Mouse (Mus musculus) G1E-ER4 (cell line): ENCODE results near the gene Pgbd5. TPM values are rescaled to one million over a fixed set of nuclear protein-coding genes. Genes with fewer than 3 reads are reported as not detected.

ENCODE experiments used
- GATA1 ChIP-seq: IDR thresholded peaks from one replicate; pipeline ENCODE4 v1.8.0; 2012; ENCODE audit warnings: low read length, inconsistent platforms
- polyA plus RNA-seq: library from polyadenylated mRNA; stranded (reverse); fragments of >175 nt; gene quantifications from 2 replicates; pipeline ENCODE4 v1.2.3, GENCODE M21; 2012

The Pgbd5 gene
- polyA plus RNA-seq, 1 experiment, result not detected

DNA sequence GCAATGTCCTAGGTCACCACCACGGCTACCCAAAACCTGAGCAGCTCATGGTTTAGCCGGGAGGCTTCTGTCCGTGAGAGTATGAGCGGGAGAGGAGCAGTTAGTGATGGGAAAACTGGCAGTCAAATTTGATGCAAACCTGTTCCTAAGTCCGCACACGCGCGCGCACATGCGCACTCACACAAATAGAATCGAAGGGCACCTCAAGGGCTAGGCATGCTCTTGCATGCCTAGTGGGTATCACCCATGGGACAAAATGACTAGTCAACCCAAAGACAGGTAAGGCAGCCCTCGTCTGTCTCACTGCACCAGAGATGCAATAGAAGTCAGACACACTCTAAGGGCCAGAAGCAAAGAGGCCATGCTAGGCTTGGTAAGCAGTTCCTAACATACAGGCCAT lies 63.1 kb downstream of the Pgbd5 start:
- no peak for TF ChIP-seq GATA1

- TF ChIP-seq GATA1, result no peak
Observed at GRCm38 (mm10) chr8:124375727-124376126, 63.7 kb downstream of the Pgbd5 start.

- no peak for TF ChIP-seq GATA1
Observed at GRCm38 (mm10) chr8:124375168-124375567, 64.3 kb downstream of the Pgbd5 start.

- no peak for TF ChIP-seq GATA1
Observed at GRCm38 (mm10) chr8:124373753-124374152, 65.7 kb downstream of the Pgbd5 start.

GRCm38 (mm10) chr8:124371410-124372123 lies 67.9 kb downstream of the Pgbd5 start:
- TF ChIP-seq GATA1, result no peak

GRCm38 (mm10) chr8:124370422-124371183 lies 68.9 kb downstream of the Pgbd5 start:
- TF ChIP-seq GATA1, result no peak

- TF ChIP-seq GATA1, result no peak
Observed at GRCm38 (mm10) chr8:124368213-124368612, 71.2 kb downstream of the Pgbd5 start.

GRCm38 (mm10) chr8:124363337-124363736 lies 76.1 kb downstream of the Pgbd5 start:
- TF ChIP-seq GATA1, result no peak

GRCm38 (mm10) chr8:124362589-124362988 lies 76.9 kb downstream of the Pgbd5 start:
- TF ChIP-seq GATA1, result no peak

- no peak for TF ChIP-seq GATA1
Observed at GRCm38 (mm10) chr8:124361773-124362427, 77.6 kb downstream of the Pgbd5 start.

GRCm38 (mm10) chr8:124360911-124361310 lies 78.5 kb downstream of the Pgbd5 start:
- no peak for TF ChIP-seq GATA1

DNA sequence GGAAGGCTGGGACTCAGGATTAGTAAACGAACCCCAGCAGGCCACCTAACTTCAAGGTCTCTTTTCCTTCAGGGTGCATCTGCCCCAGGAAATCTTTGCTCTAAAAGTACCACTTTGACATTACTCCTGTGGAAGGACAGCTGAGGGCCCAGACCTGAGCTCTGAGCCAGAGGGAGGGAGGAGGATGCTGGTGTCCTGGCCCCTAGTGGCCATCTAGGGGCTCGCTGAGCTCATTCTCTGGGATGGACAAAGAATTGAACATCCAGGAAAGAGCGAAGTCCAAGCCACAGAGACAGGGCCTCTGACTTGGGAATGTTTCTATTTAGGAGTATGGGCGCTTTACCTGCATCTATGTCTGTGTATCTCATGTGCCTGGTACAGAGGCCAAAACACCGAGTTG lies 87.8 kb downstream of the Pgbd5 start:
- no peak for TF ChIP-seq GATA1

GRCm38 (mm10) chr8:124349663-124350062 lies 89.8 kb downstream of the Pgbd5 start:
- no peak for TF ChIP-seq GATA1

DNA sequence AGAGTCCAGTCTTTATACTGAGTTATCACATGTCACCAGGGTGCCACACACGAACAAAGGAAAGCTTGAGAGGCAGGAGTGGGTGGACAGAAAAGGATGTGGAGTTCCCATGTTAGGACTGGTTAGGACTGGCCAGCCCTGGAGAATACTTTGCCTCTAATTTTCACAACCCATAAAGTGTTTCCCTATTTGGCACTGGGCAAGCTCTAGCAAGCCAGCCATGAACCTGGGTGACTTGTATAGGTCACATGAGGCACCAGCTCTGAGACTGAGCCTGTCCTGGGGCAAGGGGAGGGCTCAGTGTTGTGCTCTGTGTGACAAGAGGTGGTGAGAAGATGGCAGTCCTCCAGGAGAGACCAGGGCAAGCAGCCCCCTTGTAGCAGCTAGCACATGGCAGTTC lies 91.4 kb downstream of the Pgbd5 start:
- TF ChIP-seq GATA1, result no peak

DNA sequence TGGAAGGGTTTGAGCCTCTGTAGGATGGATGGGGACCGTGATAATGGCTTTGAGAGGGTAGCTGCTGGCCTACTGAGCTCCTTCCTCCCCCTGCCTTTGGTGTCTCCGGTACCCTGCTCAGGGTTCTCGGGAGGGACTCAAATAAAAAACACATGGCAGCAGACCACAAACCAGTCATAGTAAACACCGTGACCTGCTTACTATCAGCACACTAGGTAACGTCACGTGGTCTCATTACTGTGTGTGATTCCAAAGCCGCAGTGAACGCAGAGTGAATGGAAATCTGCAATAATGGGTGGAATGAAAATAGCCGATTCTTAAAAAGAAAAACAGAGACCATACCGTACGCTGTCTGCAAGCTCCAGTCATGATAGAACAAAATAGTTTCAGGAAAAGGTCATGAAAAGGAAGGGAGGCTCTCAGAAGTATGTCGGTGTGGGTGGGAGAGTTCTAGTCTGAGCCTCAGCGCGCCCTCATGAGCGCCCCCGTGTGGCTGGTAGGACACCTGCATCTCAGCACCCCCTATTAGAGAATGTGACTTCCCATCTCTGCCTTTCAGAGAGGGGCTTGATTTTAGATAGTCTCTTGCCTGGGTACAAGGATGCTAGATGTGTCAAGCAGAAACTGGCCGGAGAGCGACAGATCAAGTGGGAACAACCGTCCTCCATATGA lies 92.5 kb downstream of the Pgbd5 start:
- no peak for TF ChIP-seq GATA1

- TF ChIP-seq GATA1, result no peak
Observed at GRCm38 (mm10) chr8:124345098-124345497, 94.4 kb downstream of the Pgbd5 start.
